Mouse (Mus musculus): ENCODE data around the gene Bcor. TPM values are rescaled to one million over a fixed set of nuclear protein-coding genes. Genes with fewer than 3 reads are reported as not detected.
A peak's percentile ranks its signal among the peaks of the same experiment; 100 is the strongest.

Gene Bcor
- polyA plus RNA-seq, 1 experiment from 2014 or later: 23.1 TPM

DNA sequence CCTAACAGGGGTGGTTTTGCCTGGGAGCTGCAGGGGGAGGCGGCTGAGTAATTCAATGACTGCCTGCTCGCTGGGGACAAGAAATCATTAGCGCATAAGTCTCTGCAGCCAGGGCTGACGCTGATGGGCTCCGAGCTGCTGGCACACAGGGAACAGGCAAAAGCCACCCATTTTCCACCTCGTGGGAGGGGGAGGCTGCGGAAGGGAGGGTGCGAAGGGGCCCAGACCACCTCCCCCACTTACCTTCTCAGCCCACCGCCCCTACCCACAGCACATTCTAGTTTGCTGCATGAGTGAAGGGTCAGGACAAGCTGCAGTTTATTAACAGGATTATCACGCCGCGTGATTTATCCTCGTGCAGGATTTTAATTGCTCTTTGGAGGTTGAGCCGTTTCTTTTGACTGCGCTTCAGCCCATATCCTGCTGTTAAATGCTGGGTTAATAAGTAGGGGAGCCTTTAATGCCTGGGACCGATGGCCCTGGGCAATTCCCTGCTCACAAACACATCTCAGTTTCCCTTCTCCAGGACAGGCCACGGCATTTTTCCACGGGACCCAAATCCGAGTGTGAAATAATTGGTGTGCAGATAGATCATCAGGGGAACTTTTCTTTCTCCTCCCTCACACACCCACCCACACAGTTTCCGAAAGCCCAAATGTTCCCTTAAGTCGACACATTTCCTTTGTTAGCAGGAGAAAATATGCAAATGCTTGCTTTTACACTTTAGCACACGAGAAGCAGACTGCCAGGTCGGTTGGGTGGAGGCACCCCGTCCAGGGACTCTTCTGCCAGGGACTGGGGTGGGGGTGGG lies 97.8 kb downstream of the Bcor start:
- Histone ChIP-seq H3K36me3 (replicated peaks) (peaks cover 17% of the 10 kb centered on the region), H3K9me3 (no peaks in the 10 kb centered on the region), H3K9ac (peak overlapping the region; percentile 21; the same call in 1 of the 2 replicates), H3K4me1 (peaks cover 66% of the 10 kb centered on the region), H3K27me3 (peaks cover 64% of the 10 kb centered on the region), H3K4me3 (replicated peaks) (no peak overlapping the region), H3K27ac (peak overlapping the region; percentile 78), H3K4me2 (peak overlapping the region; percentile 34)
- ATAC-seq (ENCODE audit: low FRiP score): peak; percentile 47
- 6% methylated on average over 24 of the region's 24 CpGs for WGBS

DNA sequence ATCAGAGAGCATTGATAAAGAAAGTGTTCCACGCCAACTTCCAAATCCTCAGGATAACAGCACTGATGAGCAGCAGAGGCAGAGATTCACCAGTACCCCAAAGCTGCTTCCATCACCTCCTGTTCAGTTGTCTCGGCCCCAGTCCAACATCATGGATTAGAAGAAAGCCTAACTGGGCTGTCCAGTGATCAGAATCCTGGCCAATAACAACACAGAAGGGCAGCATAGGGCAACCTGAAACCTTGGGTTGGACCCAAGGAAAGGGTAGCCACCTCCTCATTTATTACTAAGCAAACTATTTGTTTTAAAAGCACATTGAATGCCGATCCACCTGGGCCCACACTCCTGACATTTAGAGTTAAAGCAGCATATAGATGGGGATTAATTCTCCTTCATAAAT lies 99.3 kb downstream of the Bcor start:
- Histone ChIP-seq H3K27ac (no peak overlapping the region), H3K27me3 (peaks cover 49% of the 10 kb centered on the region), H3K9ac (no peak overlapping the region), H3K4me1 (peaks cover 51% of the 10 kb centered on the region), H3K4me3 (replicated peaks) (no peak overlapping the region), H3K36me3 (replicated peaks) (peaks cover 30% of the 10 kb centered on the region), H3K4me2 (no peak overlapping the region), H3K9me3 (no peaks in the 10 kb centered on the region)
- 76% methylated on average over 3 of the region's 3 CpGs for WGBS
- no peak for ATAC-seq (ENCODE audit: low FRiP score)

DNA sequence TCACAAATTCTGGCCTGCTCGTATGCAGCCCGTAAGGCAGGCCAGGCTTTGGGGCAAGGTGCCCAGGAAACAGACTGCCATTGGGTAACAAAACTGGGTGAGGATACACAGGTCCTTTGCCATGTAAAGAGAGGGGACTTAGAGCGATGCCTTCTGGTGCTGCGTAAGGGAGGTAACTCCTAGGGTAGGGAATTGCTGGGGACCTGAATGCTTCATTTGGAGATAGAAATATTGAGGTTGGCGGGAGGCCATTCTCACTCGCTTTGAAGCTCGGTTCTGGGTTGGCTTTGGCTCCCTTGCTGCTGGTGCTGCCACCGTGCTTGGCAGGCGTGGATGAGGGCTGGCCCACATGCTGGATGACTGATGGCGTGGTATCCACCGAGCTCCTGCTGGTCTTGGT lies 102.9 kb downstream of the Bcor start:
- H3K4me1 ChIP-seq: peaks cover 16% of the 10 kb centered on the region
- H3K36me3 ChIP-seq (replicated peaks): peaks cover 39% of the 10 kb centered on the region
- 94% methylated on average over 11 of the region's 11 CpGs for WGBS
- no peak overlapping the region for H3K27ac ChIP-seq
- H3K4me3 ChIP-seq (replicated peaks): no peak overlapping the region
- no peaks in the 10 kb centered on the region for H3K9me3 ChIP-seq
- H3K27me3 ChIP-seq: peaks cover 16% of the 10 kb centered on the region; the same call in 1 of the 2 replicates
- no peak overlapping the region for H3K4me2 ChIP-seq
- ATAC-seq (ENCODE audit: low FRiP score): no peak
- no peak overlapping the region for H3K9ac ChIP-seq

DNA sequence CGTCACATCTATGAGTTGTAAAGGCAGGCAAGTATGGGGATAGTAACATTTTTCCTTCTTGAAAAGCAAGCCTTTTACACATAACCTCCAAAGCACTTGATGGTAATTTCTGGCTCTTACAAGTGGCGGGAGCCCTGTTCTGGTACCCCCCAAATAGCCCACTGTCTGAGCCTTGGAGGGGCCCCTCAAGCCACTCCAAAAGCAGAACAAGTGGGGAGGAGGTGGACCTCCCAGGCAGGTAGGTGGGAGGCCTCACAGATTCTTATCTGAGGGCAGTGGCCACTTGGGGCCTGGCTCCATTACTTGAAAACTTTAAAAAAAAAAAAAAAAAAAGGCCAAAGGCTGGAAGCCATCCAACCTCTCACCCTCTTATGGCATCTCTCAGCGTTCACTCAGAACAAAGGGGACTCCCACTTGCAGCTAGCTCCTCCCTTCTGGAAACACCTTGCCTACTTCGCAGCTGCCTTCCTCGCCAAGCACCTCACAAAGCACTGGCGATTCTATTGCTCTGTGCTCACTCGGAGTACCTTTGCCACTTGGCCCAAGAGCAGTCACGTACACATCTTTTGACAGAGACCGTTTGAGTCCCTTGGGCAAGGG lies 106.7 kb downstream of the Bcor start:
- Histone ChIP-seq H3K9me3 (no peaks in the 10 kb centered on the region), H3K4me3 (replicated peaks) (no peak overlapping the region), H3K36me3 (replicated peaks) (peaks cover 43% of the 10 kb centered on the region), H3K9ac (no peak overlapping the region), H3K4me1 (0 out of 2 replicates have a peak, but pooled peaks cover 3% of the 10 kb centered on the region), H3K4me2 (no peak overlapping the region), H3K27ac (no peak overlapping the region), H3K27me3 (0 out of 2 replicates have a peak, but pooled peaks cover 5% of the 10 kb centered on the region)
- 71% methylated on average over 9 of the region's 9 CpGs for WGBS
- no peak for ATAC-seq (ENCODE audit: low FRiP score)

DNA sequence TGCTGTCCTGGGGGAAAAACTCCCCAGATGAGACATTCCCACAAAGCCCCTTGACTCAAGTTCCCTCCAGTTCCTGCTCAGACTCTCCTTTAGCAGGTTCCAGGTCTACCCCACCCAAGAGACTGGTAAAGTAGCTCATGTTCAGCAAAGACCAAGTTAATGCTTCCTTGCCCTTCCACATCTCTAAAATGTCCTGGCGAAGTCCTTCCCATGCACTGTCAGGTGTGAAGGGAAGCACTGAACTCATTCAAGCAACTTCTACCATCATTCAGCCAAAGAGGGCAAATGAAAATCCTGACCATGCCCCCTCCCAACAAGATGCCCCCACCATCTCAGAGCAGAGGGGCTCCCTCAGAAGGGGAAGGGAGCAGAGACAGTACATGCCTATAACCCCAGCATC lies 107.5 kb downstream of the Bcor start:
- Histone ChIP-seq H3K27ac (no peak overlapping the region), H3K9ac (no peak overlapping the region), H3K4me2 (no peak overlapping the region), H3K27me3 (0 out of 2 replicates have a peak, but pooled peaks cover 10% of the 10 kb centered on the region), H3K4me3 (replicated peaks) (no peak overlapping the region), H3K4me1 (peaks cover 9% of the 10 kb centered on the region), H3K9me3 (no peaks in the 10 kb centered on the region), H3K36me3 (replicated peaks) (peaks cover 36% of the 10 kb centered on the region)
- WGBS: 96% methylated on average over 1 of the region's 1 CpGs
- no peak for ATAC-seq (ENCODE audit: low FRiP score)

DNA sequence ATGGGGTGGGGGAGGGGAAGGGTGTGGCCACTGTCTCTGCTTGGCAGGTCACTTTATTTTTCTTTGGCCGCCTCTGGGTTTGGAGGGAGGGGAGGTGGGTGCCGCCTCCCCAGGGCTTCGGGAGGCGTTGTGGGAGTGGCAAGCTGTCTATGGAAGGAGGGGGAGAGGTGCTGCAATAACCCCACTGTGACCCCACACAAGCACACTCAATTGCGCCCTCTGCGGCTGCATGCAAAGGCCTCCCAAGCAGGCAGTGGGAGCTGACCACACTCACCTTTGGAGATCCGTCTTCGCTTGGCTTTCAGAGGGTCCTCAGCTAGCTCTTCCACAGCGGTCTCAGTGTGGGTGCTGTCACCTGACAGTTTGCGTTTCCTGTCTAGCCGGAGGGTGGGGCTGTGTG lies 111.4 kb downstream of the Bcor start:
- Histone ChIP-seq H3K9ac (no peak overlapping the region), H3K9me3 (no peaks in the 10 kb centered on the region), H3K27ac (no peak overlapping the region), H3K4me2 (no peak overlapping the region), H3K27me3 (peaks cover 21% of the 10 kb centered on the region), H3K4me3 (replicated peaks) (no peak overlapping the region), H3K36me3 (replicated peaks) (peaks cover 39% of the 10 kb centered on the region), H3K4me1 (peaks cover 17% of the 10 kb centered on the region)
- no peak for ATAC-seq (ENCODE audit: low FRiP score)
- 58% methylated on average over 9 of the region's 11 CpGs for WGBS

DNA sequence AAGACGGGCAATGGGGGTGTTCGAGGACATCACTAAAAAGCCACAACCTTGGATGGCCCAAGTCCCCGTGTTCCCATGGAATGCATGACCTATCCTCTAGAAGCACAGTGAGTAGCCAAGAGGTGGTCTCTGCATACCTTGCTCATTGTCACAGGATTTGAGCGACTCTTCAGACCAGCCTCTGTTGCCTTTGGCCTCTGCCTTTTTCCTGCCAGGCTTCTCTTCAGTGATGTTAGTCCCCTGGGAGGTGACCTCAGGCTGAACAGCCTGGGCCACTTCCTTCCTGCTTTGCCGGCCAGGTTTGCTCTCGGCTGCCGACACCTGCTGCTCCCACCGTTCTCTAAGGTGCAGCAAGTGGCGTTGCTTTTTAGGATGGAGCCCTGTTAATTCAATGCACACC lies 112.0 kb downstream of the Bcor start:
- no peak overlapping the region for H3K9ac ChIP-seq
- peaks cover 21% of the 10 kb centered on the region for H3K27me3 ChIP-seq
- peaks cover 17% of the 10 kb centered on the region for H3K4me1 ChIP-seq
- H3K4me3 ChIP-seq (replicated peaks): no peak overlapping the region
- no peak overlapping the region for H3K4me2 ChIP-seq
- no peak for ATAC-seq (ENCODE audit: low FRiP score)
- WGBS: 39% methylated on average over 9 of the region's 9 CpGs
- peaks cover 37% of the 10 kb centered on the region for H3K36me3 ChIP-seq (replicated peaks)
- 0 out of 2 replicates have a peak overlapping the region, but pooled peaks have one; percentile 36 for H3K27ac ChIP-seq
- no peaks in the 10 kb centered on the region for H3K9me3 ChIP-seq

DNA sequence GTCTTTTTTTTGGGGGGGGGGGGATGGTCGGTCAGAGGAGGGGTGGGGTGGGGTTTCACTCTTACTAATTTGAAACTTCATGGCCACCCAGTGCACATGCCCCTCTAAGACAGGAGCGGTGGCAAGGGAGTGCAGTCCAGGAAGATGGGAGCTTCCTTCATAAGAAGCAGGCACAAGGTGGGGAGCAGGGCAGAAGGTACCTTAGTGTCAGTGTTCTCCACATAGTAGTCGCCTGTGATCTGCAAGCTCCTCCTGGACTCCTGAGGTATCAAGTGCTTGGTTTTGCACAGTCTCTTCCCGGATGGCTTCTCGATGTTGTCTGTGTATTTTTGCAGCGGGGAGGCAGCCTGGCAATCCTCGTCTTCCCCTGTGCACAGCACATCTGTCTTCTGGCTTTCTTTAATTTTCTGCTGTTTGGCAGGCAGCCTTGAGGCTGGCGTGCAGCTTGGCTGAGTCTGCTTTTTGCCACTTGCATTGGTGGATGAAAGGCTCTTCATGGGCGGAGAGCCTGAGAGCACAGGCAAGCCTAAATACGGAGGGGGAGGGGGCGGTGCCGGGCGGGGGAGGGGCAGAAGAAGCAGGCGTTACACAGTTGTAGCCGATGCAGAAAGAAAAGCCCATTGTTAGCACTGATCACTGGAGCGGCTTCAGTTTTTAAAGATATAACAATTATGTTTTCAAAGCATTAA lies 112.8 kb downstream of the Bcor start:
- Histone ChIP-seq H3K36me3 (replicated peaks) (peaks cover 37% of the 10 kb centered on the region), H3K27ac (no peak overlapping the region), H3K9ac (no peak overlapping the region), H3K4me1 (peaks cover 17% of the 10 kb centered on the region), H3K27me3 (peaks cover 21% of the 10 kb centered on the region), H3K4me2 (no peak overlapping the region), H3K4me3 (replicated peaks) (no peak overlapping the region), H3K9me3 (no peaks in the 10 kb centered on the region)
- 20% methylated on average over 16 of the region's 16 CpGs for WGBS
- 0 out of 2 replicates have a peak, but pooled peaks have one; percentile 71 for ATAC-seq (ENCODE audit: low FRiP score)

DNA sequence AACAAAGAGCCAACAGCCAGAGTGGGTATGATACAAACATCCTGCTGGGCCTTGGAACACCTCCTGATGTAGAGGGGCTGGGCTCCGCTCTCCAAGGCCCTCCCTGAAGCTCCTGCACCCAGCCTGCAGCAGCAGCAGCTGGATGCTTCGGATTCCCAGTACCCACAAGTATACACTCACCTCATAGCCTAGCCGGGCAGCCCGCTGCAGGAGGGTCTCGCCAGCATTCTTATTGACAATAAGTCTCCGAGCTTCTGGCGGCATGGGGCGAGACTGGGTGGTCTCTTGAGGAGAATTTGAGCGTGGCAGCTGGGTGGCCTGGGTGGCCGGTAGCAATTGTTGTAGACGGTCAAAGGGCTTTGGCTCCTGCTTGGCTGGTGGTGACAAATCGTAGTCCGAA lies 113.5 kb downstream of the Bcor start:
- H3K9me3 ChIP-seq: no peaks in the 10 kb centered on the region
- no peak for ATAC-seq (ENCODE audit: low FRiP score)
- no peak overlapping the region for H3K9ac ChIP-seq
- H3K27ac ChIP-seq: no peak overlapping the region
- H3K4me3 ChIP-seq (replicated peaks): no peak overlapping the region
- 32% methylated on average over 13 of the region's 13 CpGs for WGBS
- H3K4me2 ChIP-seq: no peak overlapping the region
- peaks cover 15% of the 10 kb centered on the region for H3K4me1 ChIP-seq
- peaks cover 21% of the 10 kb centered on the region for H3K27me3 ChIP-seq
- peaks cover 41% of the 10 kb centered on the region for H3K36me3 ChIP-seq (replicated peaks)

DNA sequence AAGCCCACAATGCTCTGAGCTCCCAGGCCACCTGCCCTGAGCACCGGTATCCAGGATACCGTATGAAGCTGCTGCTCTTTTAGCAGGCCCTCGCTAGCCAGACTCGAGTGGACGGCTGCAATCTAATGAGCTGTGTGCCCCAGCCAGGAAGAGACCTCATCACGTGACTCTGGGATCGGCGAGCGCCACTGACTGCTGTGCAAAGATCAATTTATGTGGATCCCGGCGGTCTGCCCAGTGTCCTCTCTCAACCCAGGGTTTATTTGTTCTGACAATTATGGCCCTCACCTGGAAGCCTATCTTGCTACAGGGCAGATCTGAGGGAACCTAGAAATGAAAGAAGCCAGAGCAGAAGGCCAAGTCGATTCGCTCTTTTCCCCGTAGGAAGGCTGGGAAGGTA lies 116.8 kb downstream of the Bcor start:
- H3K4me3 ChIP-seq (replicated peaks): no peak overlapping the region
- no peak overlapping the region for H3K27ac ChIP-seq
- no peaks in the 10 kb centered on the region for H3K9me3 ChIP-seq
- no peak overlapping the region for H3K9ac ChIP-seq
- H3K27me3 ChIP-seq: peaks cover 15% of the 10 kb centered on the region
- H3K36me3 ChIP-seq (replicated peaks): peaks cover 62% of the 10 kb centered on the region
- no peak overlapping the region for H3K4me2 ChIP-seq
- WGBS: 74% methylated on average over 14 of the region's 14 CpGs
- H3K4me1 ChIP-seq: peaks cover 15% of the 10 kb centered on the region
- ATAC-seq (ENCODE audit: low FRiP score): no peak

DNA sequence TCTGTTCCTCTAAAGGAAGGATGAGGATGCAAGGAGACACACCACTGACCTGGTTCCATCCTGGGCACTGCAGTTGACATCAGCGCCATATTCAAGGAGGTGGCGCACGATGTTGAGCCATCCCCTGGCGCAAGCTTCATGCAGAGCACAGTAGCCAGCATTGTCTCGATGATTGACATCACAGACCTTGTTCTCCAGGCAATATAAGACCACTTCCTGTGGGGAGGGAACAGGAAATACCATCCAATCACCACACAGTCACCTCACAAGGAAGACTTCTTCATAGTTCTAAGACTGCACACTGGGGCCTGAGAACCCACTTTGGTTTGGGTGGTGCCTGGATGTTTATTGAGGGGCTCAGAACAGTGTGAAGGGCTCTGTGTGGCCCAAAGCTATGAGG lies 118.7 kb downstream of the Bcor start:
- H3K9ac ChIP-seq: no peak overlapping the region
- no peak overlapping the region for H3K4me2 ChIP-seq
- 92% methylated on average over 5 of the region's 5 CpGs for WGBS
- no peak overlapping the region for H3K4me3 ChIP-seq (replicated peaks)
- peaks cover 6% of the 10 kb centered on the region for H3K27me3 ChIP-seq
- H3K9me3 ChIP-seq: no peaks in the 10 kb centered on the region
- no peak for ATAC-seq (ENCODE audit: low FRiP score)
- no peaks in the 10 kb centered on the region for H3K4me1 ChIP-seq
- H3K36me3 ChIP-seq (replicated peaks): peaks cover 64% of the 10 kb centered on the region
- H3K27ac ChIP-seq: no peak overlapping the region

DNA sequence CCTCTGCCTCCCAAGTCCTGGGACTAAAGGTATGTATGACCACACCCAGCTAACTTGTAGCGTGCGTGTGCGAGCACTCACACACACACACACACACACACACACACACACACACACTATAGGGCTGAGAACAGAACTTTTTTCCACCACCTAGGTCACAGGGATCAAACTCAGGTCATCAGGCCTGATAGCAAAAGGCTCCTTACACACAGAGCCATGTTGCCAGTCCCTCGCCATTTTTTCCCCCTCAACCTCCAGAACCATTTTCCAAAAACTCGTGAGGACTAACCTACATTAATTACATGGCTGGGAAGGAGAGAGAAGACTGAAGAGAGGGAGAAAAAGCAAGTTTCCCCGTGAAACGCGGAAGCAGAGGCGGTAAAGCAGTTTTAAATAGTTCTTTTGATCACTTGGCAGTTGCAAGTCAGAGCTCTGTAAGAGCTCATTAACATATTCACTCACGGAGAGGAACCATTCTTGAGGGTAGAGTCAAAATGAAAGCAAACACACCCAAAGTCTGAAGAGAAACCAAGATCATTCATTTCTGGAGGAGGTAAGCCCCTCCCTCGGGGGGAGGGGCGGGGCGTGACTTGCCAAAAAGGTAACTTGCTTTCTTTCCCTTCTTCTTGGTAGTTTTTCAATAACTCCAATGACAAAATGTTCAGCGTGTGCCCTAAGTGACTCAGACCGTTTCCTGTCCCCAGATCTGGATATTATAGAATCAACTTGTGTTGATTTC lies 145.3 kb downstream of the Bcor start:
- H3K9me3 ChIP-seq: no peaks in the 10 kb centered on the region
- H3K4me1 ChIP-seq: no peaks in the 10 kb centered on the region
- peaks cover under 1% of the 10 kb centered on the region; the same call in 1 of the 2 replicates for H3K27me3 ChIP-seq
- H3K9ac ChIP-seq: no peak overlapping the region
- no peak overlapping the region for H3K27ac ChIP-seq
- ATAC-seq (ENCODE audit: low FRiP score): no peak
- no peaks in the 10 kb centered on the region for H3K36me3 ChIP-seq (replicated peaks)
- no peak overlapping the region for H3K4me3 ChIP-seq (replicated peaks)
- 48% methylated on average over 15 of the region's 15 CpGs for WGBS
- H3K4me2 ChIP-seq: no peak overlapping the region
